Mouse (Mus musculus): ENCODE results near the gene Dab2ip. TPM values are rescaled to one million over a fixed set of nuclear protein-coding genes. Genes with fewer than 3 reads are reported as not detected.
A peak's percentile ranks its signal among the peaks of the same experiment; 100 is the strongest.

Dab2ip gene
- polyA plus RNA-seq, 1 experiment from 2014 or later, result 50.5 TPM

GRCm38 (mm10) chr2:35702608-35703007 is 144.5 kb downstream of the Dab2ip start:
- 56% methylated on average over 6 of the region's 6 CpGs for WGBS
- no peaks in the 10 kb centered on the region for H3K9me3 ChIP-seq (ENCODE audit: control insufficient read depth, low read length)
- no peaks in the 10 kb centered on the region for H3K27me3 ChIP-seq (replicated peaks; ENCODE audit: control insufficient read depth, insufficient read depth, low read length)
- H3K4me2 ChIP-seq (ENCODE audit: low read depth, low read length), result no peak overlapping the region
- peaks cover 9% of the 10 kb centered on the region; the same call in 1 of the 2 replicates for H3K36me3 ChIP-seq (ENCODE audit: control insufficient read depth, insufficient read depth, low read length)
- peak overlapping the region; percentile 57 for H3K27ac ChIP-seq (replicated peaks; ENCODE audit: low read depth, low read length)
- ATAC-seq (ENCODE audit: low read depth) (peak; percentile 56; the same call in 1 of the 2 replicates), DNase-seq (ENCODE audit: low spot score) (peak; percentile 60)
- no peak overlapping the region for H3K4me3 ChIP-seq (ENCODE audit: low read depth, low read length)
- H3K9ac ChIP-seq (ENCODE audit: low read depth, low read length), result no peak overlapping the region
- peaks cover 26% of the 10 kb centered on the region for H3K4me1 ChIP-seq (ENCODE audit: control insufficient read depth, insufficient read depth, low read length)

DNA sequence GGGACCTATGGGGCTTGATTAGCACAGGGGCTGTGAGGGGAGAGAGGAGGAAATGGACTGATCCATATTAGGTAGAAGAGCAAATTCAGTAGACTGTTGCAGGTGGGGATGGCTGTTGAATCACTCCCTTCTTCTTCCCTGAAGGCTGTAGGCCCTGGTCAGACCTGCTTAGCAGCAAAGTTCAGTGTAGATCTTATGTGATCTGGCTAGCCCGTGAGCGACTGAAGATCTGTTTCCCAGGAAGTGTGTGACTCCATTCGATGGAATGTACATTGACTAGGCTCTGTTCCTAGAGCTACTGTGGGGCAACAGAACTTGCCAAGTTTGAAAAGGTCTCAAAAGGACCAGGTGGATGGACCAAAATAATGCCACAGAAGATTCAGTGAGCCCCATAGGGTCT is 145.2 kb downstream of the Dab2ip start:
- Histone ChIP-seq H3K4me3 (ENCODE audit: low read depth, low read length) (no peak overlapping the region), H3K9me3 (ENCODE audit: control insufficient read depth, low read length) (no peaks in the 10 kb centered on the region), H3K4me1 (ENCODE audit: control insufficient read depth, insufficient read depth, low read length) (peaks cover 21% of the 10 kb centered on the region), H3K4me2 (ENCODE audit: low read depth, low read length) (no peak overlapping the region), H3K36me3 (ENCODE audit: control insufficient read depth, insufficient read depth, low read length) (peaks cover 14% of the 10 kb centered on the region; the same call in 1 of the 2 replicates), H3K27me3 (replicated peaks; ENCODE audit: control insufficient read depth, insufficient read depth, low read length) (no peaks in the 10 kb centered on the region), H3K27ac (replicated peaks; ENCODE audit: low read depth, low read length) (no peak overlapping the region; the same call in 1 of the 2 replicates), H3K9ac (ENCODE audit: low read depth, low read length) (no peak overlapping the region)
- WGBS, result 83% methylated on average over 3 of the region's 3 CpGs
- ATAC-seq (ENCODE audit: low read depth) (no peak), DNase-seq (ENCODE audit: low spot score) (no peak)

- Histone ChIP-seq H3K27ac (replicated peaks; ENCODE audit: low read depth, low read length) (no peak overlapping the region), H3K4me2 (ENCODE audit: low read depth, low read length) (no peak overlapping the region), H3K9ac (ENCODE audit: low read depth, low read length) (no peak overlapping the region)
Measured at GRCm38 (mm10) chr2:35712611-35713010, 154.5 kb downstream of the Dab2ip start.

DNA sequence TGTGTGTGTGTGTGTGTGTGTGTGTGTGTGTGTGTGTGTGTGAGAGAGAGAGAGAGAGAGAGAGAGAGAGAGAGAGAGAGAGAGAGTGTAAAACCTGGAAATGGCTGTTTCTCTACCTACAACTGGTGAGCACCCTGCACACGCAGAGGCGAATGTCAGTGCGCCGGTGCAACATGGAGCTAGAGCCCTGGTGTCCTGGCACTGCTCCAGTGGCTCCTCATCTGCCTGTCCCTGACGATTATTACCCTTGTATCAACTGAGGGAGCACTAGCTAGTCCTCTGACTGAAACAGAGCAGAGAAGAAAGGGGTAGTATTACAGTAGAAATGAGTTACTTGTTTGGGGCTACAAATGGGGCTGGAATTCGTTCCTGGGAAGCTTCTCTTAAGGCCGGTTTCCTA is 155.4 kb downstream of the Dab2ip start:
- WGBS, result 79% methylated on average over 7 of the region's 7 CpGs

More at GRCm38 (mm10) chr2:35712611-35713010, 154.5 kb downstream of the Dab2ip start:
- DNase-seq (ENCODE audit: low spot score) (no peak), ATAC-seq (ENCODE audit: low read depth) (no peak)
- H3K27me3 ChIP-seq (replicated peaks; ENCODE audit: control insufficient read depth, insufficient read depth, low read length), result no peaks in the 10 kb centered on the region
- H3K36me3 ChIP-seq (ENCODE audit: control insufficient read depth, insufficient read depth, low read length), result peaks cover 90% of the 10 kb centered on the region
- H3K9me3 ChIP-seq (ENCODE audit: control insufficient read depth, low read length), result no peaks in the 10 kb centered on the region
- H3K4me3 ChIP-seq (ENCODE audit: low read depth, low read length), result no peak overlapping the region
- 94% methylated on average over 5 of the region's 5 CpGs for WGBS
- 0 out of 2 replicates have a peak, but pooled peaks cover 4% of the 10 kb centered on the region for H3K4me1 ChIP-seq (ENCODE audit: control insufficient read depth, insufficient read depth, low read length)

GRCm38 (mm10) chr2:35714742-35715167 is 156.7 kb downstream of the Dab2ip start:
- Histone ChIP-seq H3K4me3 (ENCODE audit: low read depth, low read length) (no peak overlapping the region), H3K4me1 (ENCODE audit: control insufficient read depth, insufficient read depth, low read length) (0 out of 2 replicates have a peak, but pooled peaks cover 4% of the 10 kb centered on the region), H3K9ac (ENCODE audit: low read depth, low read length) (no peak overlapping the region), H3K27me3 (replicated peaks; ENCODE audit: control insufficient read depth, insufficient read depth, low read length) (no peaks in the 10 kb centered on the region), H3K27ac (replicated peaks; ENCODE audit: low read depth, low read length) (peak overlapping the region; percentile 17; the same call in 1 of the 2 replicates), H3K9me3 (ENCODE audit: control insufficient read depth, low read length) (no peaks in the 10 kb centered on the region), H3K4me2 (ENCODE audit: low read depth, low read length) (no peak overlapping the region), H3K36me3 (ENCODE audit: control insufficient read depth, insufficient read depth, low read length) (peaks cover 91% of the 10 kb centered on the region)
- DNase-seq (ENCODE audit: low spot score) (peak; percentile 64), ATAC-seq (ENCODE audit: low read depth) (peak; percentile 54)
- 43% methylated on average over 8 of the region's 8 CpGs for WGBS

More for the DNA sequence above, 155.4 kb downstream of the Dab2ip start:
- H3K27me3 ChIP-seq (replicated peaks; ENCODE audit: control insufficient read depth, insufficient read depth, low read length), result no peaks in the 10 kb centered on the region
- peaks cover 91% of the 10 kb centered on the region for H3K36me3 ChIP-seq (ENCODE audit: control insufficient read depth, insufficient read depth, low read length)
- no peak for DNase-seq (ENCODE audit: low spot score)
- no peak overlapping the region for H3K4me3 ChIP-seq (ENCODE audit: low read depth, low read length)
- 0 out of 2 replicates have a peak, but pooled peaks cover 4% of the 10 kb centered on the region for H3K4me1 ChIP-seq (ENCODE audit: control insufficient read depth, insufficient read depth, low read length)
- H3K4me2 ChIP-seq (ENCODE audit: low read depth, low read length), result no peak overlapping the region
- no peaks in the 10 kb centered on the region for H3K9me3 ChIP-seq (ENCODE audit: control insufficient read depth, low read length)
- ATAC-seq (ENCODE audit: low read depth), result no peak
- no peak overlapping the region for H3K9ac ChIP-seq (ENCODE audit: low read depth, low read length)
- no peak overlapping the region for H3K27ac ChIP-seq (replicated peaks; ENCODE audit: low read depth, low read length)

- ATAC-seq (ENCODE audit: low read depth) (no peak), DNase-seq (ENCODE audit: low spot score) (no peak)
- Histone ChIP-seq H3K27ac (replicated peaks; ENCODE audit: low read depth, low read length) (no peak overlapping the region), H3K36me3 (ENCODE audit: control insufficient read depth, insufficient read depth, low read length) (peaks cover 91% of the 10 kb centered on the region), H3K4me3 (ENCODE audit: low read depth, low read length) (no peak overlapping the region), H3K4me1 (ENCODE audit: control insufficient read depth, insufficient read depth, low read length) (0 out of 2 replicates have a peak, but pooled peaks cover 4% of the 10 kb centered on the region), H3K9me3 (ENCODE audit: control insufficient read depth, low read length) (no peaks in the 10 kb centered on the region), H3K4me2 (ENCODE audit: low read depth, low read length) (no peak overlapping the region), H3K27me3 (replicated peaks; ENCODE audit: control insufficient read depth, insufficient read depth, low read length) (no peaks in the 10 kb centered on the region), H3K9ac (ENCODE audit: low read depth, low read length) (no peak overlapping the region)
- WGBS, result 85% methylated on average over 3 of the region's 3 CpGs
Measured at GRCm38 (mm10) chr2:35715485-35715884, 157.4 kb downstream of the Dab2ip start.

DNA sequence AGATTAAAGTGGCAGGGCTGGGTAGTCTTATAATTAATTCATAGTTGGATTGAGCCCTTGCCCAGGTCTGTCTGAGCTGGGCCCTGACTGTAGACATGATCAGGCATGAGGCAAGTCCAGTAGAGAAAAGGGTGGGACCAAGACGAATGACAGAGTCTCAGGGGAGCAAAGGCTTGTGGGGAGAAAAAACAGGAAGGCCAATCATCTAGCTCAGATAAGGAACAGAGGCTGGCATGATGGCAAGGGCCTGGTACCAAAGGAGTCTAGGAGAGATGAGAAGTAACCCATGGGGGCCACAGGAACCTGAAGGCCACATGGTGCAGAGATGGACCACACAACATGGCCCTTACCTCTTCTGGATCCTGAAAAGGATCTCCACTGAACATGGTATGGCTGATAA is 158.1 kb downstream of the Dab2ip start:
- Histone ChIP-seq H3K4me2 (ENCODE audit: low read depth, low read length) (no peak overlapping the region), H3K9ac (ENCODE audit: low read depth, low read length) (no peak overlapping the region), H3K27ac (replicated peaks; ENCODE audit: low read depth, low read length) (no peak overlapping the region), H3K36me3 (ENCODE audit: control insufficient read depth, insufficient read depth, low read length) (peaks cover 91% of the 10 kb centered on the region), H3K9me3 (ENCODE audit: control insufficient read depth, low read length) (no peaks in the 10 kb centered on the region), H3K27me3 (replicated peaks; ENCODE audit: control insufficient read depth, insufficient read depth, low read length) (no peaks in the 10 kb centered on the region), H3K4me3 (ENCODE audit: low read depth, low read length) (no peak overlapping the region), H3K4me1 (ENCODE audit: control insufficient read depth, insufficient read depth, low read length) (0 out of 2 replicates have a peak, but pooled peaks cover 4% of the 10 kb centered on the region)
- no peak for ATAC-seq (ENCODE audit: low read depth)
- no peak for DNase-seq (ENCODE audit: low spot score)
- WGBS, result 59% methylated on average over 1 of the region's 1 CpGs

GRCm38 (mm10) chr2:35718003-35718500 is 160.0 kb downstream of the Dab2ip start:
- H3K27me3 ChIP-seq (replicated peaks; ENCODE audit: control insufficient read depth, insufficient read depth, low read length), result no peaks in the 10 kb centered on the region
- DNase-seq (ENCODE audit: low spot score) (no peak), ATAC-seq (ENCODE audit: low read depth) (no peak)
- peaks cover 91% of the 10 kb centered on the region for H3K36me3 ChIP-seq (ENCODE audit: control insufficient read depth, insufficient read depth, low read length)
- no peak overlapping the region for H3K4me3 ChIP-seq (ENCODE audit: low read depth, low read length)
- H3K27ac ChIP-seq (replicated peaks; ENCODE audit: low read depth, low read length), result no peak overlapping the region
- 84% methylated on average over 5 of the region's 5 CpGs for WGBS
- H3K4me1 ChIP-seq (ENCODE audit: control insufficient read depth, insufficient read depth, low read length), result 0 out of 2 replicates have a peak, but pooled peaks cover 4% of the 10 kb centered on the region
- no peak overlapping the region for H3K4me2 ChIP-seq (ENCODE audit: low read depth, low read length)
- no peak overlapping the region for H3K9ac ChIP-seq (ENCODE audit: low read depth, low read length)
- H3K9me3 ChIP-seq (ENCODE audit: control insufficient read depth, low read length), result no peaks in the 10 kb centered on the region

- Histone ChIP-seq H3K27ac (replicated peaks; ENCODE audit: low read depth, low read length) (no peak overlapping the region), H3K9me3 (ENCODE audit: control insufficient read depth, low read length) (no peaks in the 10 kb centered on the region), H3K4me2 (ENCODE audit: low read depth, low read length) (no peak overlapping the region), H3K9ac (ENCODE audit: low read depth, low read length) (no peak overlapping the region), H3K36me3 (ENCODE audit: control insufficient read depth, insufficient read depth, low read length) (peaks cover 93% of the 10 kb centered on the region), H3K4me3 (ENCODE audit: low read depth, low read length) (no peak overlapping the region), H3K4me1 (ENCODE audit: control insufficient read depth, insufficient read depth, low read length) (0 out of 2 replicates have a peak, but pooled peaks cover 4% of the 10 kb centered on the region), H3K27me3 (replicated peaks; ENCODE audit: control insufficient read depth, insufficient read depth, low read length) (no peaks in the 10 kb centered on the region)
- ATAC-seq (ENCODE audit: low read depth), result no peak
- no peak for DNase-seq (ENCODE audit: low spot score)
- WGBS, result 91% methylated on average over 9 of the region's 9 CpGs
Measured at GRCm38 (mm10) chr2:35718662-35719061, 160.6 kb downstream of the Dab2ip start.
